Mouse (Mus musculus): ENCODE data around the gene Ptges3.

DNA sequence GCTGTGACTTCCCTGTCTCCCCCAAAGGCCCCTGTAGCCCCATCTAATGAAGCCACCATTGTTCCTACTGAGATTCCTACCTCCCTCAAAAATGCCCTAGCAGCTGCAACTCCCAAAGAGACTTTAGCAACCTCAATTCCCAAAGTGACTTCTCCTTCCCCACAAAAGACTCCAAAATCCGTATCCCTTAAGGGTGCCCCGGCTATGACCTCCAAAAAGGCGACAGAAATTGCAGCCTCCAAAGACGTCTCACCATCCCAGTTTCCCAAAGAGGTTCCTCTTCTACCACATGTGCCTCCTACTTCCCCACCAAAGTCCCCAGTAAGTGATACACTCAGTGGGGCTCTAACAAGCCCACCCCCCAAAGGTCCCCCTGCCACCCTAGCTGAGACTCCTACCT lies 17.1 kb upstream of the Ptges3 start:
- TF ChIP-seq CTCF (IDR thresholded peaks at IDR 0.05; ENCODE audit: control insufficient read depth, insufficient read depth, low read length) (no peak), POLR2A (IDR thresholded peaks at IDR 0.05; ENCODE audit: borderline replicate concordance, control insufficient read depth, low read depth, low read length) (no peak)

Measured in bone marrow, adult 2 months (tissue).